Mouse (Mus musculus): ENCODE measurements around the gene Tnrc6c.

- TF ChIP-seq CTCF (IDR thresholded peaks at IDR 0.05) (no peak), POLR2A (IDR thresholded peaks at IDR 0.05; ENCODE audit: insufficient read depth, low read depth, low read length) (no peak)
Observed at GRCm38 (mm10) chr11:117731470-117731869, 77.4 kb downstream of the Tnrc6c start.

Measured in heart, adult 2 months (tissue).